ENCODE assay signal across 30 mouse cellular contexts in the genomic region with DNA sequence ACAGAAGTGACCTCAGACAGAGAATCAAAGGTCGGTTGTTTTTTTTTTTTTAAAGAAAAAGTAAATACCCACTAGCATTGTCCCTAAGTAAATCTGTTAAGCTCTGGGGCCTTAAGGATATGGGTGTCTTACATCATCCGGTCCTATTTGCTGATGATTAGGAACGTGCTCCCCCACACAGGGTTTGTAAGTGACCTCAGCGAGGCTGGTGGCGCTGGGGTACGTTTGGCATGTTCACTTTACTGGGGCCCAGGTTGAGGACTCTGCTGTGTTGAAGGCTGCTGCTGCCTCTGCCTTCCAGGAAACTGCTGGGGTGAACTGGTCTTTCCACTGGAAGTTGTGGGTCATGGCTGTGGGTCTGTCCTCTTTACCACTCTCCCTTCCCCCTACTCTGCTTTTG.
DNase-seq lines count a peak whose midpoint lies in the region; ATAC-seq and TF ChIP-seq lines count a peak whose summit lies in the region.
"Had no signal": no experiment of that assay in that cellular context is flagged by ENCODE, and none has a peak within 500 bp of the region (broad histone marks: within the 10 kb centered on the region; RNA-seq: fewer than 3 reads in every experiment).

No protein-coding gene starts in this region.

- H3K4me1 ChIP-seq in liver, adult 2 months (ENCODE audit: control insufficient read depth, insufficient read depth, low read length) = peaks cover 3% of the 10 kb centered on the region; the same call in 1 of the 2 replicates
- H3K4me1 ChIP-seq in liver, embryonic 11.5 days (replicated peaks; ENCODE audit: control insufficient read depth, insufficient read depth, low read length) = 0 out of 2 replicates have a peak, but pooled peaks cover 4% of the 10 kb centered on the region
- no peaks in the 10 kb centered on the region for H3K4me1 ChIP-seq in spleen, adult 2 months (ENCODE audit: control insufficient read depth, insufficient read depth, insufficient read length)
- H3K4me1 ChIP-seq in small intestine, adult 2 months (ENCODE audit: control insufficient read depth, insufficient read depth, insufficient read length, low read length) = peaks cover 26% of the 10 kb centered on the region
- H3K4me1 ChIP-seq: forebrain, embryonic 15.5 days had no signal

- no peak overlapping the region for H3K4me2 ChIP-seq in liver, embryonic 11.5 days
- H3K4me2 ChIP-seq: embryonic facial prominence, embryonic 13.5 days; forebrain, embryonic 12.5 days; forebrain, embryonic 15.5 days; heart, embryonic 13.5 days; hindbrain, embryonic 14.5 days had no signal

- H3K27ac ChIP-seq in liver, adult 2 months (replicated peaks; ENCODE audit: insufficient read depth, low read depth, low read length) = no peak overlapping the region
- H3K27ac ChIP-seq in liver, embryonic 11.5 days (ENCODE audit: low read depth, low read length) = no peak overlapping the region
- H3K27ac ChIP-seq in spleen, adult 2 months (ENCODE audit: insufficient read depth, low read length) = no peak overlapping the region
- H3K27ac ChIP-seq in small intestine, adult 2 months (ENCODE audit: insufficient read depth, low read depth, low read length) = peak overlapping the region; percentile 20; the same call in 1 of the 2 replicates
- H3K27ac ChIP-seq: embryonic facial prominence, embryonic 10.5 days; embryonic facial prominence, embryonic 13.5 days; forebrain, embryonic 12.5 days; forebrain, embryonic 15.5 days; heart, adult 2 months; heart, embryonic 10.5 days; heart, embryonic 13.5 days; hindbrain, embryonic 14.5 days had no signal

- no peaks in the 10 kb centered on the region for H3K79me2 ChIP-seq in liver, adult 2 months (ENCODE audit: control insufficient read depth, insufficient read depth, low read length)

- TF ChIP-seq POLR2A in liver, adult 2 months (IDR thresholded peaks at IDR 0.05; ENCODE audit: extremely low read depth, insufficient read depth, low read length) = no peak
- TF ChIP-seq POLR2A in spleen, adult 2 months (IDR thresholded peaks at IDR 0.05; ENCODE audit: low read depth, low read length) = no peak
- TF ChIP-seq POLR2A in small intestine, adult 2 months (IDR thresholded peaks at IDR 0.05; ENCODE audit: low read depth, low read length) = no peak

- peak; percentile 21 for DNase-seq in liver, adult 2 months (ENCODE audit: extremely low read depth, low read depth, low spot score)
- no peak for DNase-seq in liver, embryonic 11.5 days (ENCODE audit: low spot score)
- no peak for DNase-seq in spleen, adult 2 months (ENCODE audit: low read depth in 1 of 2, low spot score in 2 of 2)
- DNase-seq in spleen, postnatal 36 days (ENCODE audit: low spot score in 2 of 2) = no peak
- DNase-seq in urinary bladder, postnatal 25 days (ENCODE audit: low spot score) = no peak
- DNase-seq in urinary bladder, adult 2 months (ENCODE audit: low spot score) = no peak
- DNase-seq: adrenal gland, postnatal 10 days; B cell, adult 2 months; cerebellum, adult 11-12 months; cerebellum, adult 8-10 months; cerebellum, postnatal 10 days; cerebellum, postnatal 36 days; embryo, embryonic 11 days; gastrocnemius, postnatal 10 days; gastrocnemius, postnatal 36 days; heart, adult 2 months; heart, postnatal 14 days; heart, postnatal 4 days had no signal

- no peak overlapping the region for H3K9ac ChIP-seq in liver, adult 2 months (ENCODE audit: low read depth, low read length)
- H3K9ac ChIP-seq in liver, embryonic 11.5 days (ENCODE audit: low read depth, low read length) = no peak overlapping the region
- H3K9ac ChIP-seq: embryonic facial prominence, embryonic 13.5 days; forebrain, embryonic 12.5 days; forebrain, embryonic 15.5 days; heart, embryonic 13.5 days; hindbrain, embryonic 14.5 days had no signal

- H3K4me3 ChIP-seq in liver, adult 2 months (ENCODE audit: insufficient read depth, low read depth, low read length) = no peak overlapping the region
- no peak overlapping the region for H3K4me3 ChIP-seq in liver, embryonic 11.5 days (ENCODE audit: low read depth, low read length)
- no peak overlapping the region for H3K4me3 ChIP-seq in spleen, adult 2 months (ENCODE audit: extremely low read depth, insufficient read depth, insufficient read length)
- H3K4me3 ChIP-seq in small intestine, adult 2 months (ENCODE audit: low read depth, low read length) = no peak overlapping the region
- H3K4me3 ChIP-seq: embryonic facial prominence, embryonic 10.5 days; embryonic facial prominence, embryonic 13.5 days; erythroblast, embryonic 14.5 days; forebrain, embryonic 12.5 days; forebrain, embryonic 15.5 days; heart, adult 2 months; heart, embryonic 10.5 days; heart, embryonic 13.5 days had no signal

- WGBS in liver, adult 2 months = 40% methylated on average over 6 of the region's 6 CpGs
- WGBS in liver, embryonic 11.5 days = 73% methylated on average over 6 of the region's 6 CpGs
- WGBS in spleen, adult 2 months = 75% methylated on average over 6 of the region's 6 CpGs
- 59% methylated on average over 6 of the region's 6 CpGs for WGBS in small intestine, adult 2 months

- H3K27me3 ChIP-seq in liver, adult 2 months (ENCODE audit: control insufficient read depth, insufficient read depth, low read length) = no peaks in the 10 kb centered on the region
- H3K27me3 ChIP-seq in liver, embryonic 11.5 days (replicated peaks; ENCODE audit: control insufficient read depth, insufficient read depth, low read length) = no peaks in the 10 kb centered on the region
- H3K27me3 ChIP-seq in spleen, adult 2 months (ENCODE audit: control insufficient read depth, insufficient read depth, low read length) = no peaks in the 10 kb centered on the region
- no peaks in the 10 kb centered on the region for H3K27me3 ChIP-seq in small intestine, adult 2 months (ENCODE audit: control insufficient read depth, insufficient read depth, low read length)
- H3K27me3 ChIP-seq: CH12.LX; embryonic facial prominence, embryonic 13.5 days; forebrain, embryonic 15.5 days; heart, embryonic 13.5 days; Patski had no signal

- no peaks in the 10 kb centered on the region for H3K9me3 ChIP-seq in liver, embryonic 11.5 days (ENCODE audit: control insufficient read depth, low read length)
- H3K9me3 ChIP-seq: embryonic facial prominence, embryonic 10.5 days; embryonic facial prominence, embryonic 13.5 days; forebrain, embryonic 12.5 days; forebrain, embryonic 15.5 days; G1E; heart, embryonic 10.5 days; heart, embryonic 13.5 days had no signal

- TF ChIP-seq CTCF in liver, adult 2 months (IDR thresholded peaks at IDR 0.05; ENCODE audit: low read depth, low read length) = no peak
- 0 out of 2 replicates have a peak, but pooled peaks have one; percentile 0 for TF ChIP-seq CTCF in spleen, adult 2 months (IDR thresholded peaks at IDR 0.05; ENCODE audit: extremely low read depth, insufficient read depth, insufficient read length, insufficient replicate concordance)
- no peak for TF ChIP-seq CTCF in small intestine, adult 2 months (IDR thresholded peaks at IDR 0.05; ENCODE audit: extremely low read depth, insufficient read length, insufficient replicate concordance, low read depth, low read length)

- no peak for ATAC-seq in liver, embryonic 11.5 days (replicated peaks; ENCODE audit: low FRiP score)
- ATAC-seq: forebrain, embryonic 15.5 days; Patski had no signal

- H3K36me3 ChIP-seq in liver, adult 2 months (ENCODE audit: control insufficient read depth, insufficient read depth, low read length) = no peaks in the 10 kb centered on the region
- no peaks in the 10 kb centered on the region for H3K36me3 ChIP-seq in liver, embryonic 11.5 days (ENCODE audit: control insufficient read depth, insufficient read depth, low read length)
- no peaks in the 10 kb centered on the region for H3K36me3 ChIP-seq in spleen, adult 2 months (ENCODE audit: control insufficient read depth, insufficient read depth, low read length)
- no peaks in the 10 kb centered on the region for H3K36me3 ChIP-seq in small intestine, adult 2 months (ENCODE audit: control insufficient read depth, insufficient read depth, low read length)
- H3K36me3 ChIP-seq: embryonic facial prominence, embryonic 10.5 days; embryonic facial prominence, embryonic 13.5 days; forebrain, embryonic 12.5 days; forebrain, embryonic 15.5 days; G1E; heart, embryonic 10.5 days; heart, embryonic 13.5 days had no signal
